Mouse (Mus musculus) kidney, adult 2 months (tissue): Measurements from ENCODE around the gene B9d2.

Source experiments
- CTCF ChIP-seq: fragments of 200-500 bp; conservative IDR thresholded peaks from 2 replicates; pipeline ENCODE4 v1.5.1; 2011; ENCODE audit warnings: low read depth, mild to moderate bottlenecking, control low read depth, low read length, moderate library complexity, mixed read lengths; ENCODE audit not compliant: insufficient read depth, insufficient read length
- POLR2A ChIP-seq: fragments of 200-500 bp; IDR thresholded peaks from one replicate; pipeline ENCODE4 v1.6.1; 2011; ENCODE audit warnings: low read depth, low read length, control low read depth

GRCm38 (mm10) chr7:25683474-25684180 is 3.0 kb downstream of the B9d2 start:
- TF ChIP-seq CTCF: no peak
- TF ChIP-seq POLR2A: no peak
